Mouse (Mus musculus): ENCODE measurements around the gene Tekt5. TPM values are rescaled to one million over a fixed set of nuclear protein-coding genes. Genes with fewer than 3 reads are reported as not detected.

Gene Tekt5
- total RNA-seq, 2 experiments from 2014 or later, result not detected

GRCm38 (mm10) chr16:10337422-10338197, 57.7 kb downstream of the Tekt5 start:
- no peak for ATAC-seq (ENCODE audit: poor library complexity, severe bottlenecking)

DNA sequence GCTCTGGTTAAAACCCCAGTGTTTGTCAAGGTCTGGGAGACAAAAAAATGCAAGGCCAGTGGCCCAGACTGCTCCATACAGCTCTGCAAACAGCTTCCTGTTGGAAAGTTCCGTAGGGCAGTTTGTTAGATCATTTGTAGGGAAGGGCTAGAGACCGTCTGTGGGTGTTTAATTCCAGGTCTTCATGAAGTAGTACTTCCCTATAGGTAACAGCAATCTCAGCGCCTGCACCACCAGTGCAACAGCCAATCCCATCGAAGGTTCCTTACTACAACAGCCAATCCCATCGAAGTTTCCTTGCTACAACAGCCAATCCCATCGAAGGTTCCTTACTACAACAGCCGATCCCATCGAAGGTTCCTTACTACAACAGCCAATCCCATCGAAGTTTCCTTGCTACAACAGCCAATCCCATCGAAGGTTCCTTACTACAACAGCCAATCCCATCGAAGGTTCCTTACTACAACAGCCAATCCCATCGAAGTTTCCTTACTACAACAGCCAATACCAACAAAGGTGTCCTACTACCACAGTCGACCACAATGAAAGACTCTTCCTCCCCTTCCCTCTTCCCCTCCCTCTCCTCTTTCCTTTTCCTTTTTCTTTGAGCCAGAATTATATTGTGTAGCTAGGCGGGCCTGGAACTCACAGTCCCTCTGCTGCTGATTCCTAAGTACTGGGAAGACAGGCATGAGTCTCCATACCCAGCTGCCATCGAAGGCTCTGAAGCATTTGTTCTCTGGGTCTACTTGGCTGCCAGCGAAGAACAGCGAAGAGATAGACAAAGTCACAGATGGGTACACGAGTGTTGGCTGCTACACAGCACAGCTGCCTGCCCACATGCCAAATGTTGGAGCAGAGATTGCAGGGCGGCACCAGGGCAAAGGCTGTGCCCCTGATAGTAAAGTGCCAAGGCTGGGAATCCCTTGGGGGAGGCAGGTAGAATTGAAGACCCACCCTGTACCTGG, 58.6 kb downstream of the Tekt5 start:
- ATAC-seq (ENCODE audit: poor library complexity, severe bottlenecking), result no peak

GRCm38 (mm10) chr16:10335953-10336352, 59.3 kb downstream of the Tekt5 start:
- ATAC-seq (ENCODE audit: poor library complexity, severe bottlenecking), result no peak

- ATAC-seq (ENCODE audit: poor library complexity, severe bottlenecking), result no peak
These were observed 62.6 kb downstream of the Tekt5 start for GRCm38 (mm10) chr16:10332732-10333131.

DNA sequence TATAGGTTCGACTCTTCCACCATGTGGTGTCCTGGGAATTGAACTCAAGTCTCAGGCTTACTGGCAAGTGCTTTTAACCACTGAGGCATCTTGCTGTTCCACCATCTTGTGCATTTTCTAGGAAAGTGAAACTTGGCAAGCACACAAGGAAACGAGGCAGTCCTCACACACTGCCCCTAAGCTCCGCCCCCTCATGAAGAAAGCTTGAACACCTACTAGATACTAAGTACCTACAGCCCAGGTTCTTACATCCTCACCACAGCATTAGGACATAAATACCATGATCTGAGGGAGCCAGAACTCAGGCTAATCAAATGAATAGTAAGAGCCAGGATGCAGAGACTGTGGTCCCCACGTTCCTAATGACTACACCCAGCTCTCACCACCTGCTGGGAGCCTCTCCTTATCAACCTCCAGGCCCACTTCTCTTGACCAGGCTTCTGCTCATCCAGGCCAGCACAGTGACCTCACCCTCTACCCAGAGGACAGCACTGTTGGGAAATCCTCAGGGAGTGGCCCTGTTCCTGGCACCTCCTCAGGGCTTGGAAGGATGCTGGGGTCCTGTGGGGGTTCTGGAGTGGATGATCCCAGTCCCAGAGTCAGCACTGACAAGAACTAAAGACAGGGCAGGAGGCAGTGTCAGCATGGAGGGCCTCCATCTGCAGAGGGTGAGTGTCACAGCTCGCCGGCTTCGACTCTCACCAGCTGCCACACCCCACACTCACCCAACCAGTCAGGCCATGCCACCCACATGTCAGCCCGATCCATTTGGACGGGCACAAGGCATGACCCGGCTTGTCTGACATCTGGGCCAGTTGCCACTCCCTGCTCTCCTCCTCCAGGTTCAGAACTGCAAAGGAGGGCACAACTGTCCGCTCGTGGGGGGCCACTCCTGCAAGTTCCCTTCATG, 64.4 kb downstream of the Tekt5 start:
- ATAC-seq (ENCODE audit: poor library complexity, severe bottlenecking), result no peak

DNA sequence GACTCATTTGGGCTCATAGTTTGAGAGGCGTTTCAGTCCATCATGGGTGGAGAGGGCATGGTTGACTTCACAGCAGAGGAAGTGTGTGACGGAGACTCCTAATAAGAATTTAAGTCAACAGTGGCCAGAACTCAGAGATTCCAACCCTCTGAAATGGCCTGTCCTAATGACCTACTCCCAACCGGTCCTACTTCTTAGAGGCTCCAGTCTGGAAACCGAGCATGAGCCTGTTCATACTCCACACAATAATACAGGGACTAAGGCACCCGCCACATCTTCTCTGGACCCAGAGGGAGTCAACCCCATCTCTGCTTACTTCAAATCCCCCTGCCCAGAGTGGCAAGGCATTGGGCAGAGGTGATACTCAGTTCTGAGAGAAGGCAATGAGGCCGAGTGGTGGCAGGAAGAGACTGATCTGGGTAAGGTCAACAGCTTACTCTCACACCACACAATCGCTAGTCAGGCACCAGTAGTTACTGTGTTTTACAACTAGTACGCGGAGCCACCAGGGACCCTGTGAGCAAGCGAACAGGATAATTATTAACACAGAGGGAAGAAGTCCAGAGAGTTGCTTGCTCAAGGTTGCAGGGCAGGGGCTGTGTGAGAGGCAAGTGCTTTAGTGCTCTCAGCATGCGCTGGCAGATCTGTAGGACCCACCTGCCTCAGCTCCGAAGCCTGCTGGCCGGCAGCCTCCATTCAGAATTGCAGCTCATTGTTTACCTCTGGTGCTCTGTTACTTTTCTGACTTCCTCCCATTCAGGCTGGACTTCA, 67.5 kb downstream of the Tekt5 start:
- no peak for ATAC-seq (ENCODE audit: poor library complexity, severe bottlenecking)

DNA sequence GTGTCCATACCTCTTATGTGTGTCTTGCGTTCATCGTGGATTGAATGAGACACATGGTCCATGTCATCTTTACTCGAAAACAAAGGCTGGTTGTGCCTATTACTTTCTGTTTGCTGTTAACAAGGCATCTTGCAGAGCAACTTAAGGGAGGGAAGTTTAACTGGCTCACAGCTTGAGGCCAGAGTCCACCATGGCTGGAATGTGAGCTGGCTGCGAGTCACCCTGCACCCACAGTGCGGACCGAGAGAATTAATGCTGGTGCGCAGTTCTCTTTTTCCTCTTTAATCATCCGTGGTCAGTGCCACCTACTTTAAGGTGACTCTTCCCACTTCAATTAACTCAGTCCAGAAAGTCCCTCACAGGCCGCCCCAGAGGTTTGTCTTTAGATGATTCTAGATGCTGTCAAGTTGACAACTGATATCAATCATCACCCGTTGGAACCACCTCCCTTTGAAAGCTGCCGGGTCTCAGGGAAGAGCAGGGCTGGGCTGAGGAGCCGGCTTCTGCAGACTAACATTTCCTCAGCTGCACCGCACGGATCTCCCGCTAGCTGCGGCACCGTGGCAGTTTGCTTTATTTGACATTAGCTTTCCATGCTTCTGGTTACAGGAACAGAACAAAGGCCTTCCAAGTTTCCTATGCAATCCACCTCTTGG, 75.2 kb downstream of the Tekt5 start:
- ATAC-seq (ENCODE audit: poor library complexity, severe bottlenecking), result no peak

DNA sequence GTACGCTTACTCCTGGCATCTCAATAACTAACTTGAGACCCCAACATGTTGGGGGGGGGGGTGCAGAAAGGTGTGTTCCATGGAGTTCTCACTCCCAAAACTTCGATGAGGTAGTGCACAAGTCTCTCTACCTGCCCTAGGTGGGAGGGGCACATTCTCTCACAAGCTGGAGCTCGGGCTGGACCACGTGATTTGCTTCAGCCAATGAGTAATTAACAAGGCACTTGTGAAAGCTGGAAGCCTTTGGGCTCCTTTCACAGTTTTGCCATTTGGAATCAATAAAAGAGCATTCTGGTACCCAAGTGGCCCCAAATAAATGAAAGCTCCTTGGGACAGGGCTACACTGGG, 78.1 kb downstream of the Tekt5 start:
- no peak for ATAC-seq (ENCODE audit: poor library complexity, severe bottlenecking)

DNA sequence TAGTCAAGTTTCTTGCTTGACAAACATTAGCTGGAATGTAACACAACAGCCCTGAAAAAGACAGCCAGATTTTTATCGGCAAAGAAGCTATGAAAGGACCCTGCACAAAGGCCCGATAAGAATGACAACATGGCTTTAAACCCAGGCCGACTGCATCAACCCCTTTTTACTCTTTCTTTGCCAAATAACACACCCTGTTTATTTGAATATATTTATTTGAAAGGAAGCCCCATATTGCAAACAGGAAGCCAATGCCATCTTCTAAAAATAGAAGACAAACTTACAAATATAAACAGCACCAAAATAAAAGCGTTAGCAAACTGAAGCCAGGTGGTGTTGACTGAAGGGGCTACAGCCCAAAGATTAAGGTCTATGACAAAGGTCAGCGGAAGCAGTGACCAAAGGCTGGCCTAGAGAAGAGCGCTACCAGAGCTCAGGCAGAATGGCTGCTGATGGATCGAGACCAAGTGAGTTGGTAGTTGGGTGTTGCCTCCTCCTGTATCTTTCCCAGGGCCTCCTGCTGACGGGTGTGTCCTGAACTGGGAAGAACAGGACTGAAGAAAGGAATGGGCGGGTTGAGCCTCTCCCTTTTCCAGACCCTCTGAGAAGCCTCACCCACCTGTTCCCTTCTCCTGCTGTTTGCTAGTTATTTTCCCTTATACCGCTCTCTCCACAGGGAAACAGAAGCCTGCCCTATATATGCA, 78.6 kb downstream of the Tekt5 start:
- ATAC-seq (ENCODE audit: poor library complexity, severe bottlenecking), result no peak

DNA sequence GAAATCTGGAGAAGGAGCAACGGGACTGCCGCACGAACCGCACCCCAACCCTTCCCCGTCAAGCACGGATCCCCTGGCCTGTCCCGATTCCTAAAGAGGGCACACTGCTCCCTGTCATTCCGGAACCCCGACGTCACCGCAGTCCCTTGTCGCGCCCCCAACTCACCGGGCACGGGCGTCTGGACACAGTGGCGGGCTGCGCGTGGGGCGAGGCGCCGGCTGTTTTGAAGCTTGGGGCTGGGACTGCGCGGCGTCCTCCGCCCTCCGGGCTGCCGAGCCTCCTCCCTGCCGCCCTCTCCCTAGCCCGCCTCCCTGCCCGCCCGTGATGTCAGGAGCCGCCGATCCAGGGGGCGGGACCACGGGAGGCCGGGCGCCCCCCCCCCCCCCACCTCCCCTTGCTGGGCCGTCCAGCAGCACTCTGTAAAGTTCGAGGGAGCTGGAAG, 81.6 kb downstream of the Tekt5 start, which contains the start of gene Emp2:
Gene Emp2 (minus strand): TSS at position 323 of the 443 bp plus-strand sequence.
- ATAC-seq (ENCODE audit: poor library complexity, severe bottlenecking), result no peak

GRCm38 (mm10) chr16:10313226-10313625, 82.1 kb downstream of the Tekt5 start:
- ATAC-seq (ENCODE audit: poor library complexity, severe bottlenecking), result no peak

- ATAC-seq (ENCODE audit: poor library complexity, severe bottlenecking), result no peak
These were observed 83.3 kb downstream of the Tekt5 start for GRCm38 (mm10) chr16:10311989-10312388.

DNA sequence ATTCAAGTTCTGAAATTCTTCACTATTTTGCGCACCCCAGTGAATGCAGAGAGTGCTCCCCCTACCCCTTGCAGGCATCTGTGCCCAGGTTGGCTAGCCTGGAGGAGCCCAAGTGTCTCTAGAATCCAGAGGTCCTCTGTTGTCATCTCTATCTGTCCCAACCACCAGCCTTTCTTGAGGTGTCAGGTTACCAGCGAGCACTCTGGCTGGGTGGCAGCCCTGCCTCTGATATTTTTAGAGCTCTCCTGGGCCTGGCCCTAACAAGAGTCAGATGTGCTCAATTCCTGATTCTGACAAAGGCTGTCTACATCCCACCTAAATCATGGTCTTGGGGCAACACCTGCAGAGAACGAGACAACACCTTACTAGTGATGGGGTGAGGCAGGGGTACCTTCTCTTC, 84.2 kb downstream of the Tekt5 start:
- no peak for ATAC-seq (ENCODE audit: poor library complexity, severe bottlenecking)

DNA sequence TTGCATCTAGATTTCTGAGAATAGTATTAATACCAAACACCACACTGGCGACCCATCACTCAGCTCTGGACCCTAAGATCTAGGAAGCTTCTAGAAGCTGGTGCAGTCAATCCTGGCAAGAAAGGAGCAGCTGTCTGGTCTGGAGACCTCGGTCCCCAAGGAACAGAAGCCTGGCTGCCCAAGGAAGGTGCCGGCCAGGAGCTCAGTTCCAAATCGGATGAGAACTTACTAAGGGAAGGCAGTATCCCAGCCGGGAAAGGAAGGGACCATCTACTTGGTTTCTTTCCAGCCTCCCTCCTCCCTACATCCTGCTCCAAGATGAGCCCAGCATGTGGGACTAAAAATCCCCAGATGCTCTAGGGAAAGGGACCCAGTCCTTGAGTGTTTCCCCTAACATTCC, 84.8 kb downstream of the Tekt5 start:
- ATAC-seq (ENCODE audit: poor library complexity, severe bottlenecking), result no peak

Other genes with a start within 250 kb of the Tekt5 start
- gene Rpl39l, start 225.3 kb downstream of the Tekt5 start, total RNA-seq (2015), result 0.60 and 3.1 TPM in 2 replicates
- 1.6 TPM in 1 of 2 replicates, not detected in the other for gene Rpl39l, start 225.3 kb downstream of the Tekt5 start, total RNA-seq (2017)
- gene Atf7ip2, start 202.8 kb downstream of the Tekt5 start, total RNA-seq (2015), result 0.32 TPM in 1 of 2 replicates, not detected in the other
- gene Atf7ip2, start 202.8 kb downstream of the Tekt5 start, total RNA-seq (2017), result 0.11 TPM in 1 of 2 replicates, not detected in the other
- not detected in 2 replicates for gene Emp2, start 81.5 kb downstream of the Tekt5 start, total RNA-seq (2015)
- gene Emp2, start 81.5 kb downstream of the Tekt5 start, total RNA-seq (2017), result 0.07 and 0.33 TPM in 2 replicates
- gene Nubp1, start 16.5 kb upstream of the Tekt5 start, total RNA-seq (2015), result 35.2 and 46.1 TPM in 2 replicates
- 49.2 and 57.1 TPM in 2 replicates for gene Nubp1, start 16.5 kb upstream of the Tekt5 start, total RNA-seq (2017)
- gene Tvp23a, start 51.9 kb upstream of the Tekt5 start, total RNA-seq (2015), result 0.07 TPM in 1 of 2 replicates, not detected in the other
- 0.22 TPM in 1 of 2 replicates, not detected in the other for gene Tvp23a, start 51.9 kb upstream of the Tekt5 start, total RNA-seq (2017)
- gene Ciita, start 84.6 kb upstream of the Tekt5 start, total RNA-seq (2015), result 2.5 and 3.3 TPM in 2 replicates
- gene Ciita, start 84.6 kb upstream of the Tekt5 start, total RNA-seq (2017), result 3.2 and 3.7 TPM in 2 replicates
- gene Dexi, start 147.6 kb upstream of the Tekt5 start, total RNA-seq (2015), result 5.9 and 6.0 TPM in 2 replicates
- 4.3 and 7.0 TPM in 2 replicates for gene Dexi, start 147.6 kb upstream of the Tekt5 start, total RNA-seq (2017)
- gene Clec16a, start 149.8 kb upstream of the Tekt5 start, total RNA-seq (2015), result 26.8 and 28.8 TPM in 2 replicates
- gene Clec16a, start 149.8 kb upstream of the Tekt5 start, total RNA-seq (2017), result 19.4 and 20.7 TPM in 2 replicates